Mouse (Mus musculus) heart, embryonic 16.5 days (tissue): ENCODE results near the gene Atp6v1e1. TPM values are rescaled to one million over a fixed set of nuclear protein-coding genes. Genes with fewer than 3 reads are reported as not detected.
"Not testable (repeated sequence)": the region's sequence is repeated elsewhere in the genome, so short reads cannot be mapped to it uniquely, and the experiment has no call there.

Experiments
- ATAC-seq: fragments of 200-750 bp; cut with Nextera tagmentation; replicated peaks from 2 replicates; pipeline ENCODE4 v1.8.0; 2017; ENCODE audit warnings: moderate number of reproducible peaks; ENCODE audit not compliant: insufficient read depth, low FRiP score; ENCODE audit errors: extremely low read depth
- H3K27ac ChIP-seq: fragments of 300-500 bp; sonication (generic); 2 replicates; pipeline ENCODE4 v1.5.1; 2014; ENCODE audit warnings: mild to moderate bottlenecking, low read length, control low read depth, moderate library complexity
- H3K27me3 ChIP-seq: fragments of 300-500 bp; sonication (generic); 2 replicates; pipeline ENCODE4 v1.6.1; 2014; ENCODE audit warnings: low read length, mixed read lengths; ENCODE audit not compliant: control insufficient read depth, insufficient read depth
- H3K36me3 ChIP-seq: fragments of 300-500 bp; sonication (generic); 2 replicates; pipeline ENCODE4 v1.6.1; 2014; ENCODE audit not compliant: control insufficient read depth, insufficient read depth
- H3K4me1 ChIP-seq: fragments of 300-500 bp; sonication (generic); 2 replicates; pipeline ENCODE4 v1.6.1; 2014; ENCODE audit warnings: low read length, mixed read lengths; ENCODE audit not compliant: control insufficient read depth, insufficient read depth
- H3K4me2 ChIP-seq: fragments of 300-500 bp; sonication (generic); 2 replicates; pipeline ENCODE4 v1.6.1; 2014; ENCODE audit warnings: low read depth, mild to moderate bottlenecking, control low read depth, low read length
- H3K4me3 ChIP-seq: fragments of 300-500 bp; sonication (generic); 2 replicates; pipeline ENCODE4 v1.5.1; 2014; ENCODE audit warnings: mild to moderate bottlenecking, control low read depth, low read length
- H3K9ac ChIP-seq: fragments of 300-500 bp; sonication (generic); 2 replicates; pipeline ENCODE4 v1.6.1; 2014; ENCODE audit warnings: low read length, control low read depth
- H3K9me3 ChIP-seq: fragments of 300-500 bp; sonication (generic); replicated peaks from 2 replicates; pipeline ENCODE4 v1.6.1; 2016; ENCODE audit warnings: low read length; ENCODE audit not compliant: control insufficient read depth
- WGBS: fragments of 180-500 bp; shearing (Covaris S2); extraction: QIAGEN DNeasy Blood & Tissue Kit; methylation state at CpG from one replicate; pipeline ENCODE4 v1.1.7; 2014; 5-methylcytosine and 5-hydroxymethylcytosine counted together
- polyA plus RNA-seq: library from polyadenylated mRNA; unstranded; fragments of >200 nt; fragmentation: Nextera tagmentation; extraction: Ambion mirVana; gene quantifications from 2 replicates; pipeline ENCODE4 v1.2.1, GENCODE M21; 2015

The Atp6v1e1 gene
- polyA plus RNA-seq = 138 and 146 TPM in 2 replicates

GRCm38 (mm10) chr6:120822307-120822928 lies at the start of gene Atp6v1e1:
Gene Atp6v1e1 (minus strand): TSS chr6:120822793.
- peak within 1 kb of the TSS; percentile 87 for H3K27ac ChIP-seq
- under 1% methylated on average over 41 of the region's 41 CpGs for WGBS
- H3K4me3 ChIP-seq = peak within 1 kb of the TSS; percentile 72
- no peaks in the 10 kb centered on the region for H3K27me3 ChIP-seq
- peak within 1 kb of the TSS; percentile 75 for H3K4me2 ChIP-seq
- H3K9me3 ChIP-seq = no peaks in the 10 kb centered on the region
- peaks cover 13% of the 10 kb centered on the region for H3K36me3 ChIP-seq
- peak; percentile 96 for ATAC-seq
- peak within 1 kb of the TSS; percentile 79 for H3K9ac ChIP-seq
- H3K4me1 ChIP-seq = peaks cover 16% of the 10 kb centered on the region

GRCm38 (mm10) chr6:120871286-120871685 lies 48.7 kb upstream of the Atp6v1e1 start:
- Histone ChIP-seq H3K36me3 (peaks cover 9% of the 10 kb centered on the region), H3K4me3 (no peak overlapping the region), H3K4me2 (no peak overlapping the region), H3K27ac (no peak overlapping the region), H3K9ac (no peak overlapping the region), H3K27me3 (no peaks in the 10 kb centered on the region), H3K9me3 (no peaks in the 10 kb centered on the region), H3K4me1 (peaks cover 9% of the 10 kb centered on the region)
- no peak for ATAC-seq
- 57% methylated on average over 2 of the region's 2 CpGs for WGBS

DNA sequence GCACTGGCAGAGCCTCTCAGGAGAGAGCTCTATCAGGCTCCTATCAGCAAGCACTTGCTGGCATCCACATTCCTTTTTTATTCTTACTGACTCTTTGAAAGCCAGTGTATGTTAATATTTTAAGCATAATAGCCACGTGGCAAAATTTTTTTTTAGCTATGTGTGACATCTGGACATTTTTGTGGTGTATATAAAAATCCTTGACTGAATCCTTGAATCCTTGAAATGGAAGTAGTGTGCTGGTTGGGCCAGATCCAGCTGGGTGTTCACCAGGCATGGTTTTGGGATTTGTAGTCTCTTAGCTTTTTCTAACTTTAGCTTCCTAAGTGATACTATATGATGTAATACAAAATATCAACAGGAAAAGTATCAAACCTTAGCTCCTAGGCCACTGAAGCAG lies 46.2 kb upstream of the Atp6v1e1 start:
- 42% methylated on average over 1 of the region's 1 CpGs for WGBS

GRCm38 (mm10) chr6:120866051-120866814 lies 43.6 kb upstream of the Atp6v1e1 start:
- Histone ChIP-seq H3K27me3 (no peaks in the 10 kb centered on the region), H3K4me3 (no peak overlapping the region), H3K36me3 (peaks cover 6% of the 10 kb centered on the region), H3K9ac (no peak overlapping the region), H3K9me3 (no peaks in the 10 kb centered on the region), H3K27ac (no peak overlapping the region), H3K4me1 (0 out of 2 replicates have a peak, but pooled peaks cover 3% of the 10 kb centered on the region), H3K4me2 (no peak overlapping the region)
- 69% methylated on average over 9 of the region's 9 CpGs for WGBS
- no peak for ATAC-seq

More for the DNA sequence above, 46.2 kb upstream of the Atp6v1e1 start:
- Histone ChIP-seq H3K4me3 (no peak overlapping the region), H3K36me3 (peaks cover 10% of the 10 kb centered on the region), H3K4me2 (no peak overlapping the region), H3K27me3 (no peaks in the 10 kb centered on the region), H3K9me3 (no peaks in the 10 kb centered on the region), H3K9ac (no peak overlapping the region), H3K4me1 (peaks cover 4% of the 10 kb centered on the region), H3K27ac (no peak overlapping the region)
- ATAC-seq = no peak

GRCm38 (mm10) chr6:120860079-120860478 lies 37.5 kb upstream of the Atp6v1e1 start:
- WGBS = 92% methylated on average over 3 of the region's 3 CpGs

DNA sequence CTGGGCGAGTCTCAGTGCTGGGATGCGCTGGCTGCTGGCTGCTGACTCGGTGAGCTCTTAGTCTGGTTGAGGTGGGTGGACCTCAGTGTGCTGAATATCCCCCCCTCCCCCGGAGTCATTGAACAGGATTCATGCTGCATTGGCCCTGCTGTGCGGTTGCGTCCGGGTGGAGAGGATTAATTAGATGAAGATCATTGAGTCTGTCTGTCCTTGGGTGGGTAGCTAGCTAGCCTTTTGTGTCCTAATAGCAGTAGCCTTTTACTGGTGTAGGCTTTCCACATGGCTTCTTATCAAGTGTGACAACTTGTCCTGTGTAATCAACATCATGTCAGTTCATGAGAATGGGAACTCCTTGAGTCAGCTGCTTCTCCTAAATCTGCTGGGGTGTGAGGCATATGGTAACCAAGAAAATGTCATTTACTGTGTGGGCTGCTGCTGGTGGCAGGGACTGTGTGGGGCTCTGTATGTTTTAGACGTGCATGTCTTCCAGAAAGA lies 35.7 kb upstream of the Atp6v1e1 start:
- no peak for ATAC-seq
- peaks cover 8% of the 10 kb centered on the region for H3K4me1 ChIP-seq
- 0 out of 2 replicates have a peak, but pooled peaks cover 2% of the 10 kb centered on the region for H3K9me3 ChIP-seq
- H3K4me2 ChIP-seq = no peak overlapping the region
- H3K4me3 ChIP-seq = no peak overlapping the region
- no peaks in the 10 kb centered on the region for H3K27me3 ChIP-seq
- 71% methylated on average over 8 of the region's 8 CpGs for WGBS
- no peak overlapping the region for H3K9ac ChIP-seq
- no peak overlapping the region for H3K27ac ChIP-seq
- peaks cover 8% of the 10 kb centered on the region for H3K36me3 ChIP-seq

More at GRCm38 (mm10) chr6:120860079-120860478, 37.5 kb upstream of the Atp6v1e1 start:
- Histone ChIP-seq H3K27me3 (no peaks in the 10 kb centered on the region), H3K36me3 (peaks cover 8% of the 10 kb centered on the region), H3K4me3 (no peak overlapping the region), H3K9me3 (0 out of 2 replicates have a peak, but pooled peaks cover 2% of the 10 kb centered on the region), H3K4me2 (no peak overlapping the region), H3K9ac (no peak overlapping the region), H3K27ac (no peak overlapping the region), H3K4me1 (0 out of 2 replicates have a peak, but pooled peaks cover 3% of the 10 kb centered on the region)
- ATAC-seq = no peak

DNA sequence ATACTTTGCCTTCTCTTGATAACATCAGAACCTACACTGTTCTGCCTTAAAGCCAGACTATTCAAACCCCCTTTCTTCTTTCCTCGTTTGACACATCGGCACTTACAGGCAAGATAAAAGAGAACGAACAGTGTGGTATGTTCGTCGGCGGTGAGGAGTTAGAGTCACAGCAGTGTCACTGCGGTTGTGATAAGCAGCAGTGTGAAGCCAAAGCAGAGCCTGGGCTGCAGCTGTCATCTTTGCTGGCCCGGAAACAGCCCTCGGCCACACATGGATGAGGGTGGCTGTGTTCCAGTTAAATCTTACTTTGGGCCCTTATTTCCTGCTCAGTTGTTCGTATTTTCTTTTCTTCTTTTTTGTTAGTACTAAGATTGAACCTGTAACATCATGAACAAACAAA lies 31.8 kb upstream of the Atp6v1e1 start:
- H3K9me3 ChIP-seq = 0 out of 2 replicates have a peak, but pooled peaks cover 2% of the 10 kb centered on the region
- H3K4me1 ChIP-seq = peaks cover 4% of the 10 kb centered on the region
- no peak overlapping the region for H3K4me3 ChIP-seq
- H3K9ac ChIP-seq = no peak overlapping the region
- no peaks in the 10 kb centered on the region for H3K27me3 ChIP-seq
- H3K4me2 ChIP-seq = no peak overlapping the region
- 0 out of 2 replicates have a peak overlapping the region, but pooled peaks have one; percentile 46 for H3K27ac ChIP-seq
- peak; percentile 43; the same call in 1 of the 2 replicates for ATAC-seq
- H3K36me3 ChIP-seq = peaks cover 16% of the 10 kb centered on the region
- WGBS = 26% methylated on average over 10 of the region's 10 CpGs

GRCm38 (mm10) chr6:120850720-120851119 lies 28.1 kb upstream of the Atp6v1e1 start:
- H3K27ac ChIP-seq, H3K9me3 ChIP-seq, H3K9ac ChIP-seq, ATAC-seq, H3K4me1 ChIP-seq, H3K27me3 ChIP-seq, H3K4me2 ChIP-seq, H3K4me3 ChIP-seq: not testable (repeated sequence)
- H3K36me3 ChIP-seq = peaks cover 24% of the 10 kb centered on the region
